In genomic region chr7:92832395-92832794, GRCm38 (mm10) we compare ENCODE assay signal across 21 mouse cellular contexts. TPM values are rescaled to one million over a fixed set of nuclear protein-coding genes. Genes with fewer than 3 reads are reported as not detected.
DNase-seq lines count a peak whose midpoint lies in the region; ATAC-seq and TF ChIP-seq lines count a peak whose summit lies in the region.
"Had no signal": no experiment of that assay in that cellular context is flagged by ENCODE, and none has a peak within 500 bp of the region (broad histone marks: within the 10 kb centered on the region; RNA-seq: fewer than 3 reads in every experiment).

No protein-coding gene starts in this region.

- H3K36me3 ChIP-seq in C2C12 (ENCODE audit: control insufficient read depth, insufficient read depth): no peaks in the 10 kb centered on the region
- H3K36me3 ChIP-seq in embryonic facial prominence, embryonic 10.5 days (replicated peaks): peaks cover 7% of the 10 kb centered on the region; the same call in 1 of the 2 replicates

- H3K4me3 ChIP-seq in C2C12 (ENCODE audit: insufficient read depth, poor library complexity, severe bottlenecking): no peak overlapping the region
- H3K4me3 ChIP-seq in embryonic facial prominence, embryonic 10.5 days: no peak overlapping the region
- H3K4me3 ChIP-seq: forebrain, embryonic 10.5 days; heart, adult 2 months; heart, embryonic 13.5 days; hindbrain, embryonic 15.5 days had no signal

- TF ChIP-seq CTCF in C2C12 (IDR thresholded peaks at IDR 0.05; ENCODE audit: control insufficient read depth, insufficient read depth, insufficient read length): no peak

- intact Hi-C loops in gastrocnemius, postnatal 14 days (cut with DNase I; ENCODE audit: low total_unique reads): no loop called here

- no peak overlapping the region for H3ac ChIP-seq in C2C12 (ENCODE audit: control insufficient read depth, insufficient read length, low read depth)

- peak; percentile 75 for ATAC-seq in common myeloid progenitor, adult 5-6 weeks (replicated peaks; ENCODE audit: low read depth, poor library complexity, severe bottlenecking)
- ATAC-seq in megakaryocyte progenitor cell, adult 5-6 weeks (replicated peaks; ENCODE audit: poor library complexity): peak; percentile 77
- ATAC-seq: forebrain, embryonic 14.5 days; intestine, embryonic 16.5 days; Patski had no signal

- H3K79me3 ChIP-seq in C2C12 (ENCODE audit: low read depth): no peaks in the 10 kb centered on the region

- no peaks in the 10 kb centered on the region for H3K9me3 ChIP-seq in embryonic facial prominence, embryonic 10.5 days
- H3K9me3 ChIP-seq: forebrain, embryonic 10.5 days; heart, embryonic 13.5 days; hindbrain, embryonic 15.5 days had no signal

- no peaks in the 10 kb centered on the region for H3K79me2 ChIP-seq in C2C12 (ENCODE audit: control insufficient read depth, insufficient read depth)

- no peak for DNase-seq in gastrocnemius, postnatal 14 days
- no peak for DNase-seq in T-cell, adult 2 months (ENCODE audit: low spot score)
- DNase-seq in embryonic facial prominence, embryonic 10.5 days (ENCODE audit: low spot score): no peak
- no peak for DNase-seq in B cell, adult 2 months
- DNase-seq: adrenal gland, adult 8-10 months; adrenal gland, postnatal 36 days; cerebellum, adult 11 months; cerebellum, adult 8-10 months; cerebellum, postnatal 14 days; heart, adult 2 months; heart, postnatal 36 days; kidney, adult 8-10 months had no signal

- H3K27me3 ChIP-seq in C2C12 (ENCODE audit: control insufficient read depth, insufficient read depth, insufficient read length): no peaks in the 10 kb centered on the region
- H3K27me3 ChIP-seq in embryonic facial prominence, embryonic 10.5 days (replicated peaks; ENCODE audit: low read depth, poor library complexity, severe bottlenecking): no peaks in the 10 kb centered on the region
- H3K27me3 ChIP-seq: heart, embryonic 13.5 days; hindbrain, embryonic 15.5 days; Patski had no signal

- no peak overlapping the region for H3K27ac ChIP-seq in embryonic facial prominence, embryonic 10.5 days (replicated peaks)
- H3K27ac ChIP-seq: forebrain, embryonic 10.5 days; heart, adult 2 months; heart, embryonic 13.5 days; hindbrain, embryonic 15.5 days had no signal

- WGBS in embryonic facial prominence, embryonic 10.5 days: 93% methylated on average over 6 of the region's 6 CpGs

- no peaks in the 10 kb centered on the region for H3K4me1 ChIP-seq in embryonic facial prominence, embryonic 10.5 days
- H3K4me1 ChIP-seq: forebrain, embryonic 10.5 days; heart, embryonic 13.5 days; hindbrain, embryonic 15.5 days had no signal

TF ChIP-seq in C2C12, 6 proteins besides CTCF, POLR2A, EP300 and RAD21:
- TF ChIP-seq MAX (IDR thresholded peaks at IDR 0.05): no peak
- no peak for TF ChIP-seq MYOD1 (IDR thresholded peaks at IDR 0.05; ENCODE audit: control insufficient read depth, insufficient read length, low read depth)
- no peak for TF ChIP-seq FOSL1 (IDR thresholded peaks at IDR 0.05; ENCODE audit: insufficient read depth, low read length, poor library complexity, severe bottlenecking)
- TF ChIP-seq CEBPB (IDR thresholded peaks at IDR 0.05; ENCODE audit: low read depth): peak; percentile 89
TF ChIP-seq in C2C12: peak in this region for 1.

RNA-seq across cellular contexts. Expression of gene Ddias, which starts 41.7 kb away (rescaled TPM):
- polyA plus RNA-seq in C2C12 (2012; fragmentation: generic; extraction: Trizol): 4.6 TPM
- 23.0 and 23.7 TPM in 2 replicates for total RNA-seq in common myeloid progenitor, adult 5-6 weeks (2017)
- 22.5 and 25.0 TPM in 2 replicates for total RNA-seq in megakaryocyte progenitor cell, adult 5-6 weeks (2015)
- total RNA-seq in megakaryocyte progenitor cell, adult 5-6 weeks (2017): 12.8 and 14.9 TPM in 2 replicates
- under 1 TPM; 0.24 to 0.66 TPM for total RNA-seq in gastrocnemius, postnatal 14 days (2021)
- 23.5 and 24.7 TPM in 2 replicates for polyA plus RNA-seq in embryonic facial prominence, embryonic 10.5 days (2016; fragmentation: Nextera tagmentation; extraction: Ambion mirVana)

RNA-seq across cellular contexts. Expression of gene Prcp, which starts 41.9 kb away (rescaled TPM):
- polyA plus RNA-seq in C2C12 (2012; fragmentation: generic; extraction: Trizol): 17.7 TPM
- 52.6 and 59.2 TPM in 2 replicates for total RNA-seq in common myeloid progenitor, adult 5-6 weeks (2017)
- 111 and 115 TPM in 2 replicates for total RNA-seq in megakaryocyte progenitor cell, adult 5-6 weeks (2015)
- 30.8 and 33.2 TPM in 2 replicates for total RNA-seq in megakaryocyte progenitor cell, adult 5-6 weeks (2017)
- total RNA-seq in gastrocnemius, postnatal 14 days (2021): 10 to 100 TPM; 17.2 to 18.8 TPM
- 19.5 and 20.3 TPM in 2 replicates for polyA plus RNA-seq in embryonic facial prominence, embryonic 10.5 days (2016; fragmentation: Nextera tagmentation; extraction: Ambion mirVana)

Comparison
In these comparisons a context has a peak if more than half of its experiments do, and no peak if none do; other contexts are left out.
1. RNA of gene Ddias, which starts 41.7 kb away (total RNA-seq): 23.0 to 23.7 TPM in common myeloid progenitor, adult 5-6 weeks and 12.8 to 25.0 TPM in megakaryocyte progenitor cell, adult 5-6 weeks; 0.24 to 0.66 TPM in gastrocnemius, postnatal 14 days; every median in the first group is over 4 times any median in the second.